Mouse (Mus musculus) lung, embryonic 16.5 days (tissue): ENCODE measurements around the gene Chka. TPM values are rescaled to one million over a fixed set of nuclear protein-coding genes. Genes with fewer than 3 reads are reported as not detected.

Experiments used
- ATAC-seq: fragments of 200-750 bp; cut with Nextera tagmentation; 2 replicates; pipeline ENCODE4 v1.8.0; 2017; ENCODE audit warnings: low read depth, mild to moderate bottlenecking, moderate library complexity
- H3K27ac ChIP-seq: fragments of 300-500 bp; sonication (generic); 2 replicates; pipeline ENCODE4 v1.5.1; 2014; ENCODE audit warnings: mild to moderate bottlenecking, control low read depth, low read length
- H3K27me3 ChIP-seq: fragments of 300-500 bp; sonication (generic); 2 replicates; pipeline ENCODE4 v1.6.1; 2014; ENCODE audit warnings: low read depth, low read length, mixed read lengths; ENCODE audit not compliant: control insufficient read depth, insufficient read depth
- H3K36me3 ChIP-seq: fragments of 300-500 bp; sonication (generic); 2 replicates; pipeline ENCODE4 v1.6.1; 2014; ENCODE audit warnings: low read length; ENCODE audit not compliant: control insufficient read depth, insufficient read depth
- H3K4me1 ChIP-seq: fragments of 300-500 bp; sonication (generic); replicated peaks from 2 replicates; pipeline ENCODE4 v1.6.1; 2014; ENCODE audit warnings: low read length, mixed read lengths; ENCODE audit not compliant: control insufficient read depth, insufficient read depth
- H3K4me2 ChIP-seq: fragments of 300-500 bp; sonication (generic); 2 replicates; pipeline ENCODE4 v1.6.1; 2014; ENCODE audit warnings: low read depth, low read length, control low read depth
- H3K4me3 ChIP-seq: fragments of 300-500 bp; sonication (generic); 2 replicates; pipeline ENCODE4 v1.5.1; 2014; ENCODE audit warnings: mild to moderate bottlenecking, low read length, control low read depth
- H3K9ac ChIP-seq: fragments of 300-500 bp; sonication (generic); 2 replicates; pipeline ENCODE4 v1.6.1; 2014; ENCODE audit warnings: low read length, control low read depth
- H3K9me3 ChIP-seq: fragments of 300-500 bp; sonication (generic); 2 replicates; pipeline ENCODE4 v1.6.1; 2016; ENCODE audit warnings: low read length; ENCODE audit not compliant: control insufficient read depth
- WGBS: fragments of 180-500 bp; shearing (Covaris S2); extraction: QIAGEN DNeasy Blood & Tissue Kit; methylation state at CpG from one replicate; pipeline ENCODE4 v1.1.7; 2014; 5-methylcytosine and 5-hydroxymethylcytosine counted together
- polyA plus RNA-seq: library from polyadenylated mRNA; unstranded; fragments of >200 nt; fragmentation: Nextera tagmentation; extraction: Ambion mirVana; gene quantifications from 2 replicates; pipeline ENCODE4 v1.2.1, GENCODE M21; 2015

Gene Chka
- polyA plus RNA-seq, 1 experiment from 2014 or later = 56.8 TPM

DNA sequence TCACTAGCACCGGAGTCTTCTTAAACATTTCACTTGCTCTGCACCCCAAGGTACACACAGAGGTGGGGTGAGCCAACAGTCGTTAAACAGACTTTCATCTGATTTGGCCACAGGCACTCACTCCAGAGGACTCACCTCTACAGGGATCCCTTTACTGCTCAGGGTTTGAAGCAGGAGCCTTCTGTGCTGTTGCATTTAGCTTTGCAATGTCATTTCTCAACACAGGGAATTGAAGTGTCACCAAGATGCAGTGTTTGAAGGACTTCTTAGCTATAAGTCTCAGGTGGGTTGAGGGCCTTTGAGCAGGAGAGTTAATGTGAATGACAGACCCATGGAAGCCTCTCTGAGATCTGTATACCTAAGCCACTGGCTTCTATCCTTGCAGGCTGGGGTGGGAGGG lies 7.9 kb upstream of the Chka start:
- Histone ChIP-seq H3K36me3 (no peaks in the 10 kb centered on the region), H3K9ac (no peak overlapping the region), H3K27ac (peak overlapping the region; percentile 93), H3K9me3 (no peaks in the 10 kb centered on the region), H3K4me2 (no peak overlapping the region), H3K4me3 (no peak overlapping the region), H3K4me1 (peaks cover 20% of the 10 kb centered on the region), H3K27me3 (no peaks in the 10 kb centered on the region)
- 62% methylated on average over 2 of the region's 2 CpGs for WGBS
- ATAC-seq = no peak

DNA sequence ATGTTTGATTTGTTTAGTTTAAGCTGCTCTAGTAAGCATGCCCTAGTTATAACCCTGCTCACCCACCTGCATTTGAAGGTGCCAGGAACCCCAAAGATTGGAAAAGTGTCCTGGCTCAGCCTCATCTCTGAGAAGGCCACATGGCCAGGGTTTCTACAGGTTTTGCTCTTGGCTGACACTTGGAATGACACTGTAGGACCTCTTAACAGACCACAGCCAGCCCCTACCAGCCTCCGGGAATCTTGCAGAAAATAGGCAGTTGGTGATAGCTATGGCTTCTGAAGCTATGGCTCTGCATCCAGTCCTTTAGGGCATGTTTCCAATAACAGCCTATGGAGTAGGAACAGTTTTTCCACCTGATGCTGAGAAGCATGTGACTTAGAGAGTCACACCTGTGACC lies 6.7 kb upstream of the Chka start:
- WGBS = 82% methylated on average over 1 of the region's 1 CpGs
- Histone ChIP-seq H3K9me3 (no peaks in the 10 kb centered on the region), H3K4me2 (no peak overlapping the region), H3K27me3 (no peaks in the 10 kb centered on the region), H3K4me1 (peaks cover 20% of the 10 kb centered on the region), H3K27ac (no peak overlapping the region), H3K9ac (no peak overlapping the region), H3K4me3 (no peak overlapping the region), H3K36me3 (no peaks in the 10 kb centered on the region)
- ATAC-seq = no peak

DNA sequence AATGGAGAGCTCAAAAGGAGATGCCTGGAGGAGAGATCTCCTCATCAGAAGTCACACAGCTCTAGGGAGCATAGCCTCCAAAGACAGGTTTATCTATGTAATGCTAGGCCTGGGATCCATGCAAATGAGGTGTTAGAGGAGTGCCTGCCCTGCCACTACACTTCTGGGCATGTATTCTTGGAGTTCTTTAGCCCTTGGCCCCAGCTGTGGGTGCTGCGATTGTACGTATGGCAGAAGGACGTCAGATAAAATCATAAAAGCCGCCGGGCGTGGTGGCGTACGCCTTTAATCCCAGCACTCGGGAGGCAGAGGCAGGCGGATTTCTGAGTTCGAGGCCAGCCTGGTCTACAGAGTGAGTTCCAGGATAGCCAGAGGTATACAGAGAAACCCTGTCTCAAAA lies 6.2 kb upstream of the Chka start:
- peak overlapping the region; percentile 33; the same call in 1 of the 2 replicates for H3K27ac ChIP-seq
- WGBS = 82% methylated on average over 11 of the region's 11 CpGs
- no peaks in the 10 kb centered on the region for H3K27me3 ChIP-seq
- no peaks in the 10 kb centered on the region for H3K36me3 ChIP-seq
- no peaks in the 10 kb centered on the region for H3K9me3 ChIP-seq
- H3K4me3 ChIP-seq = no peak overlapping the region
- peaks cover 20% of the 10 kb centered on the region for H3K4me1 ChIP-seq
- no peak overlapping the region for H3K9ac ChIP-seq
- H3K4me2 ChIP-seq = no peak overlapping the region
- ATAC-seq = no peak

DNA sequence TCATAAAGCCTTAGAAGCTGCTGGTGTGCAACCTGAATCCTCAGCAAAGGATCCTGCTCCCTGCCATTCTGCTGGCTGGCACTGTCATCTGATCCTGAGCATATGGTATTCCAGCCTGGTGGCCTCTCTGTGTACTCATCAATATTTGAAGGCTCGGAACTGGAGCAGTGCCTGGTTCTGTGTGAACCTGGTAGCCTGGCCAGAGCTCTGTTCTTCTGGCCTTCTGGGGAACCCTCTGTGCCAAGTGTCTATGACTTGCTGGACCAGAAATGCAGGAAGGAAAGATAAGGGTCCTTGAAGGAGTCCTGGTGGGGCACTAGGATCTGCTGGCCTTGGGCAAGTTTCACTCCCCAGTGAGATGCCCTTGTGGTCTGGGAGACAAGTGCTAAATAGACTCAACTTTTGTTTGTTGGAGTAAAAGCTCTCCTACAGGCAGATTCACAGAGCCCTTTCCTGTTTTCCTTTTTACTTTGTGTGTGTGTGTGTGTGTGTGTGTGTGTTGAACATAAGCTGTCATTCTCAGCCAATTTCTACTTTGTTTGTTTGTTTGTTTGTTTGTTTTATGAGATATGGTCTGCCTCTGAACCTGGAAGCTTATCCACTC lies 5.7 kb upstream of the Chka start:
- Histone ChIP-seq H3K4me3 (no peak overlapping the region), H3K27me3 (no peaks in the 10 kb centered on the region), H3K36me3 (no peaks in the 10 kb centered on the region), H3K9me3 (no peaks in the 10 kb centered on the region), H3K27ac (peak overlapping the region; percentile 37; the same call in 1 of the 2 replicates), H3K9ac (no peak overlapping the region), H3K4me2 (no peak overlapping the region), H3K4me1 (peaks cover 19% of the 10 kb centered on the region)
- no peak for ATAC-seq
- 46% methylated on average over 1 of the region's 1 CpGs for WGBS

DNA sequence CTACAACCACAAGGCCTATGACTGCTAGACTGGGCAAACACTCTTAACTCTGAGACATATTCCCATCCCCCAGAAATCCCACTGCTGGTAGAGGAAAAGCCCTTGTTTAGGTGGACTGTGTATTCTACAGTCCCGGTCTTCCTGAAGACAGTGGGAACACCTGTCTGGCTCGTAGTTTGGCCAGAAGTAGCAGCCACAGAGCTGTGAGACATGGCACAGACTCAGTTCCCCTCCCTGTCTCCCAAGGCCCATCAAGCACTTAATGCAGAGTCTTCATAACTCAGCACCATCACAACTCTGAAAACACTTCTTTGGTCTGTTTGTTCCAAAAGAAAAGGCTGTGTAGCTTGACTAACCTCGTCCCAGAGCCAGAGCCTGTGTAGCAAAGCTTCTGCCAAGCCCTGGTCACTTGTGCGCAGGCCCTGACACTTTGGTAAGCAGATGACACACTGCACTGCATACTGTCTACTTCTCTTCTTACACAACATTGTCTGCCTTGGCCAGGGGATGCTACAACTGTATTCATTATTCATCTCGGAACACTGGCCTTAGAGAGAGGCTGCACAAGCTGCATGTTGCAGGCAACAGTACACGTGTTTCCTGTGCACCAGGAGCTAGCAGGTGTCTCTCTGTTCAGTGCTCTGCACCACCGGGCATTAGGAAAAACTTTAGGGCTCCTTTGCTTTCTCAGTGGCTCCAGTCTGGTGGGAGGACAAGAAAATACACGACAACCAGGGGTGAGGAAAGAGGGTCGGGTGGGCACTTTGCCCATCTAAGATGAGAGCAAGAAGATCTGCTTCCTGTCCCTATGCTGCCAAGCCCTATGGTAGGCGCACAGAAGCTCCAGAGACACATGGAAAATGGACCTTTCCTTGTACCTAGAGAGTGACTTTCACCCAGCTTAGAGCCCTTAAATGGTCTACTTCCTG lies 4.6 kb upstream of the Chka start:
- Histone ChIP-seq H3K4me1 (peaks cover 19% of the 10 kb centered on the region), H3K27me3 (no peaks in the 10 kb centered on the region), H3K9ac (no peak overlapping the region), H3K27ac (peak overlapping the region; percentile 43; the same call in 1 of the 2 replicates), H3K4me2 (no peak overlapping the region), H3K36me3 (no peaks in the 10 kb centered on the region), H3K4me3 (no peak overlapping the region), H3K9me3 (no peaks in the 10 kb centered on the region)
- ATAC-seq = no peak
- WGBS = 69% methylated on average over 10 of the region's 10 CpGs

DNA sequence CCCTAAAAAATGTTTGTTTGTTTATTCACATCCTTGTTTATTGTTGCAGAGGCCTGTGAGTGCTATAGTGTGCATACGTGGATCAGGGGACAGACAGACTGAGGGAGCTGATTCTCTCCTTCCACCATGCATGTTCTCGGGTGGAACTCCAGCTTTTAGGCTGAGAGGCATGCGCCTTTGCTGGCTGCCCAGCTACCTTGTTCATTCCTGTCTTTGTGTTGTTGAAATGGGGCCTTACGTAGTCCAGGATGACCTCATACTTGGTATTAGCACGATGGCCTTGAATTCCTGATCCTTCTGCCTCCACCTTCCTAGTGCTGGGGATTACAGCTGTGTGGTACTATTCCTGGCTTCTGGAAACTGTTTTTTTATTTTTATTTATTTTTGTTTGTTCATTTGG lies 3.9 kb upstream of the Chka start:
- ATAC-seq = no peak
- no peak overlapping the region for H3K27ac ChIP-seq
- H3K4me3 ChIP-seq = no peak overlapping the region
- no peaks in the 10 kb centered on the region for H3K36me3 ChIP-seq
- 72% methylated on average over 5 of the region's 5 CpGs for WGBS
- peaks cover 19% of the 10 kb centered on the region for H3K4me1 ChIP-seq
- H3K9ac ChIP-seq = no peak overlapping the region
- no peak overlapping the region for H3K4me2 ChIP-seq
- no peaks in the 10 kb centered on the region for H3K9me3 ChIP-seq
- H3K27me3 ChIP-seq = no peaks in the 10 kb centered on the region

DNA sequence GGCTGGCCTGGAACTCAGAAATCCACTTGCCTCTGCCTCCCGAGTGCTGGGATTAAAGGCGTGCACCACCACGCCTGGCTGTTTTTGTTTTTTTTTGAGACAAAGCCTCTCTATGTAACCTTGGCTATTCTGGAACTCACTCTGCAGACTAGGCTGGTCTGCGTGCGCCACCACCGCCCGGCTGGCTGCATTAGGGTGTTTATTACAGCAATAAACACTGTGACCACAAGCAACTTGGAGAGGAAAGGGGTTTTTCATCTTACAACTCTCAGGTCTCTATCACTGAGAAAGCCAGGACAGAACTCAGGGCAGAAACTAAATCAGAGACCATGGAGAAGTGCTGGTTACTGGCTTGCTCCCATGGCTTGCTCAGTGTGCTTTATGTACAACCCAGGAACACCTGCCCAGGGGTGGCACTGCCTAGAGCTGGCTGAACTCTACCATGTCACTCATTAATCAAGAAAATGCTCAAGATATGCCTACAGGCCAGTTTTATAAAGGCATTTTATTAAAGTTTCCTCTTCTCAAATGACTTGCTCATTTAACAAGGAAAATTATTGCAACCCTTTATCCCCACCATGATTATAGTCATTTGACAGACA lies 3.3 kb upstream of the Chka start:
- Histone ChIP-seq H3K36me3 (no peaks in the 10 kb centered on the region), H3K4me3 (no peak overlapping the region), H3K9ac (no peak overlapping the region), H3K4me2 (no peak overlapping the region), H3K9me3 (no peaks in the 10 kb centered on the region), H3K27ac (no peak overlapping the region), H3K4me1 (peaks cover 20% of the 10 kb centered on the region), H3K27me3 (no peaks in the 10 kb centered on the region)
- WGBS = 77% methylated on average over 7 of the region's 7 CpGs
- ATAC-seq = no peak

DNA sequence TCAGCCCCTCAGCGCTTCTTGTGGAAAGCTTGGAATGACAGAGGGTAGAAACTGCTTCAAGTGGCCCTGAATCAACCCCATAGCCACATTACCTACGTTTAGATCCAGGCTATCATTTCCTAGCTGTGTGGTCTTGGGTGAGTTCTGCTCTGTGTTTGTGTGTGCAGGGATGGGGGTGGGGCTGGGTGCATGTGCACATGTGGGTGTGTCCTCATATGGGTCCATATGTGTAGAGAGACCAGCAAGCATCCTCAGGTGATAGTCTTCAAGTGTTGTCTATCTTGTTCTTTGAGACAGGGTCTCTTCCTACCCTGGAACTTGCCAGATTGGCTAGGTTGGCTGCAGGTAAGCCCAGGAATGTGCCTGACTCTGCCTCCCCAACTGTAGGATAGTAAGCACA lies 2.3 kb upstream of the Chka start:
- H3K4me2 ChIP-seq = no peak overlapping the region
- no peak overlapping the region for H3K4me3 ChIP-seq
- H3K36me3 ChIP-seq = no peaks in the 10 kb centered on the region
- no peak overlapping the region for H3K27ac ChIP-seq
- no peaks in the 10 kb centered on the region for H3K27me3 ChIP-seq
- H3K9ac ChIP-seq = no peak overlapping the region
- no peak for ATAC-seq
- WGBS = 70% methylated on average over 2 of the region's 2 CpGs
- no peaks in the 10 kb centered on the region for H3K9me3 ChIP-seq
- H3K4me1 ChIP-seq = peaks cover 23% of the 10 kb centered on the region

DNA sequence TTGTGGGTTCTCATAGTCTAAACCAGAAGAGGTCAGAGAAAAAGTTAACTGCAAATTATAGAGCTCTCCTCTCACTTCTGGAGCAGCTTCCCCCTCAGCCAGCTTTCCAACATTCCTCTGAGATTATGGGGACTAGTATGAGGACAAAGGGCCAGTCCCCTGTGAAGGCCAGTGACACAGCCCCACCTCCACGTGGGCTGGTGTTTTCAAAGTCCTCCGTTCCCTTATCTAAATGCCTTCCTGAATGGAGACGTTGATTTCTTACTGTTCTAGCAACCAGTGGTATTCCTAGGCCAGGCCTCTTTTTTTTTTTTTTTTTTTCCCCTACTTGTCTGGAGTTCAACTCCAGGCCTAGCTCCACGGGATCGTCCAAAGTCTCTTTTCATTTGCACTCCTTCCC lies 1.5 kb upstream of the Chka start:
- H3K27me3 ChIP-seq = no peaks in the 10 kb centered on the region
- H3K4me2 ChIP-seq = no peak overlapping the region
- H3K9me3 ChIP-seq = no peaks in the 10 kb centered on the region
- H3K4me1 ChIP-seq = peaks cover 25% of the 10 kb centered on the region
- H3K36me3 ChIP-seq = no peaks in the 10 kb centered on the region
- WGBS = 39% methylated on average over 5 of the region's 5 CpGs
- H3K27ac ChIP-seq = peak overlapping the region; percentile 77
- H3K9ac ChIP-seq = no peak overlapping the region
- H3K4me3 ChIP-seq = no peak overlapping the region
- ATAC-seq = no peak
